In genomic region chr5:63634636-63635035, GRCm38 (mm10) we compare ENCODE assay signal across 28 mouse cellular contexts. TPM values are rescaled to one million over a fixed set of nuclear protein-coding genes. Genes with fewer than 3 reads are reported as not detected.
DNase-seq lines count a peak whose midpoint lies in the region; ATAC-seq lines count a peak whose summit lies in the region.
"Had no signal": no experiment of that assay in that cellular context is flagged by ENCODE, and none has a peak within 500 bp of the region (broad histone marks: within the 10 kb centered on the region; RNA-seq: fewer than 3 reads in every experiment).

No protein-coding gene starts in this region.

- no peaks in the 10 kb centered on the region for H3K27me3 ChIP-seq in embryonic facial prominence, embryonic 14.5 days (replicated peaks; ENCODE audit: control insufficient read depth, insufficient read depth, low read length)
- H3K27me3 ChIP-seq in embryonic facial prominence, embryonic 10.5 days (replicated peaks; ENCODE audit: low read depth, poor library complexity, severe bottlenecking), result no peaks in the 10 kb centered on the region
- H3K27me3 ChIP-seq in kidney, embryonic 14.5 days (ENCODE audit: control insufficient read depth, insufficient read depth, low read length), result no peaks in the 10 kb centered on the region
- H3K27me3 ChIP-seq: forebrain, embryonic 15.5 days; heart, embryonic 12.5 days; hindbrain, embryonic 13.5 days; intestine, embryonic 15.5 days; kidney, embryonic 15.5 days; limb, embryonic 12.5 days; liver, embryonic 13.5 days; megakaryocyte, embryonic 14.5 days; midbrain, embryonic 15.5 days had no signal

- no peak overlapping the region for H3K27ac ChIP-seq in embryonic facial prominence, embryonic 14.5 days (replicated peaks; ENCODE audit: low read depth, low read length)
- no peak overlapping the region for H3K27ac ChIP-seq in embryonic facial prominence, embryonic 10.5 days (replicated peaks)
- H3K27ac ChIP-seq in kidney, embryonic 14.5 days (ENCODE audit: low read depth, low read length), result no peak overlapping the region
- H3K27ac ChIP-seq: forebrain, embryonic 15.5 days; gastrocnemius, adult 2 months; hindbrain, embryonic 13.5 days; intestine, embryonic 15.5 days; kidney, embryonic 15.5 days; layer of hippocampus, adult 2 months; left cerebral cortex, adult 2 months; limb, embryonic 12.5 days; liver, embryonic 13.5 days; midbrain, embryonic 15.5 days had no signal

- H3K9ac ChIP-seq in embryonic facial prominence, embryonic 14.5 days (ENCODE audit: low read depth, low read length), result no peak overlapping the region
- no peak overlapping the region for H3K9ac ChIP-seq in kidney, embryonic 14.5 days (ENCODE audit: low read depth, low read length)
- H3K9ac ChIP-seq: forebrain, embryonic 15.5 days; heart, embryonic 12.5 days; hindbrain, embryonic 13.5 days; intestine, embryonic 15.5 days; kidney, embryonic 15.5 days; limb, embryonic 12.5 days; liver, embryonic 13.5 days; midbrain, embryonic 15.5 days had no signal

- DNase-seq in embryonic facial prominence, embryonic 14.5 days (ENCODE audit: low spot score), result peak; percentile 63
- no peak for DNase-seq in embryonic facial prominence, embryonic 10.5 days (ENCODE audit: low spot score)
- peak; percentile 10 to 14 for DNase-seq in kidney, postnatal 4 days
- peak; percentile 48 for DNase-seq in right cerebral cortex, adult 18-20 months
- no peak for DNase-seq in right cerebral cortex, postnatal 25 days
- no peak for DNase-seq in layer of hippocampus, postnatal 14 days (ENCODE audit: low spot score in 2 of 2)
- DNase-seq: adrenal gland, postnatal 14 days; gastrocnemius, adult 2 months; heart, postnatal 14 days; liver, embryonic 13.5 days; thymus, postnatal 36 days had no signal

- H3K4me1 ChIP-seq in embryonic facial prominence, embryonic 14.5 days (ENCODE audit: control insufficient read depth, insufficient read depth, low read length), result no peaks in the 10 kb centered on the region
- H3K4me1 ChIP-seq in embryonic facial prominence, embryonic 10.5 days, result no peaks in the 10 kb centered on the region
- no peaks in the 10 kb centered on the region for H3K4me1 ChIP-seq in kidney, embryonic 14.5 days (ENCODE audit: control insufficient read depth, insufficient read depth, low read length)
- H3K4me1 ChIP-seq: forebrain, embryonic 15.5 days; heart, embryonic 12.5 days; hindbrain, embryonic 13.5 days; intestine, embryonic 15.5 days; kidney, embryonic 15.5 days; limb, embryonic 12.5 days; liver, embryonic 13.5 days; megakaryocyte, embryonic 14.5 days; midbrain, embryonic 15.5 days had no signal

- H3K4me3 ChIP-seq in embryonic facial prominence, embryonic 14.5 days (ENCODE audit: low read depth, low read length), result no peak overlapping the region
- no peak overlapping the region for H3K4me3 ChIP-seq in embryonic facial prominence, embryonic 10.5 days
- H3K4me3 ChIP-seq in kidney, embryonic 14.5 days (ENCODE audit: low read length), result no peak overlapping the region
- H3K4me3 ChIP-seq: erythroblast, embryonic 14.5 days; forebrain, embryonic 15.5 days; gastrocnemius, adult 2 months; heart, embryonic 12.5 days; hindbrain, embryonic 13.5 days; intestine, embryonic 15.5 days; kidney, embryonic 15.5 days; layer of hippocampus, adult 2 months; left cerebral cortex, adult 2 months; limb, embryonic 12.5 days; liver, embryonic 13.5 days; megakaryocyte, embryonic 14.5 days; midbrain, embryonic 15.5 days had no signal

- no peaks in the 10 kb centered on the region for H3K9me3 ChIP-seq in embryonic facial prominence, embryonic 14.5 days (ENCODE audit: control insufficient read depth, low read length)
- no peaks in the 10 kb centered on the region for H3K9me3 ChIP-seq in embryonic facial prominence, embryonic 10.5 days
- H3K9me3 ChIP-seq in kidney, embryonic 14.5 days (ENCODE audit: control insufficient read depth, low read length), result no peaks in the 10 kb centered on the region
- H3K9me3 ChIP-seq: forebrain, embryonic 15.5 days; heart, embryonic 12.5 days; hindbrain, embryonic 13.5 days; intestine, embryonic 15.5 days; kidney, embryonic 15.5 days; limb, embryonic 12.5 days; liver, embryonic 13.5 days; megakaryocyte, embryonic 14.5 days; midbrain, embryonic 15.5 days had no signal

- ATAC-seq in embryonic facial prominence, embryonic 14.5 days (ENCODE audit: low read depth), result no peak
- no peak for ATAC-seq in kidney, embryonic 14.5 days (ENCODE audit: low FRiP score, low TSS enrichment)
- ATAC-seq: activated CD4-positive, CD25-positive, alpha-beta regulatory T cell, adult 4 months; forebrain, embryonic 15.5 days; intestine, embryonic 15.5 days; midbrain, embryonic 15.5 days had no signal

- H3K36me3 ChIP-seq in embryonic facial prominence, embryonic 14.5 days (ENCODE audit: control insufficient read depth, insufficient read depth, low read length), result no peaks in the 10 kb centered on the region
- no peaks in the 10 kb centered on the region for H3K36me3 ChIP-seq in embryonic facial prominence, embryonic 10.5 days (replicated peaks)
- no peaks in the 10 kb centered on the region for H3K36me3 ChIP-seq in kidney, embryonic 14.5 days (ENCODE audit: control insufficient read depth, insufficient read depth, low read length)
- H3K36me3 ChIP-seq: forebrain, embryonic 15.5 days; G1E; heart, embryonic 12.5 days; hindbrain, embryonic 13.5 days; intestine, embryonic 15.5 days; kidney, embryonic 15.5 days; limb, embryonic 12.5 days; liver, embryonic 13.5 days; midbrain, embryonic 15.5 days had no signal

- 46% methylated on average over 2 of the region's 2 CpGs for WGBS in embryonic facial prominence, embryonic 14.5 days
- 71% methylated on average over 2 of the region's 2 CpGs for WGBS in embryonic facial prominence, embryonic 10.5 days
- 54% methylated on average over 2 of the region's 2 CpGs for WGBS in kidney, embryonic 14.5 days

- H3K4me2 ChIP-seq in embryonic facial prominence, embryonic 14.5 days (ENCODE audit: low read depth, low read length), result no peak overlapping the region
- H3K4me2 ChIP-seq in kidney, embryonic 14.5 days (replicated peaks; ENCODE audit: low read depth, low read length), result no peak overlapping the region
- H3K4me2 ChIP-seq: forebrain, embryonic 15.5 days; heart, embryonic 12.5 days; hindbrain, embryonic 13.5 days; intestine, embryonic 15.5 days; kidney, embryonic 15.5 days; limb, embryonic 12.5 days; liver, embryonic 13.5 days; midbrain, embryonic 15.5 days had no signal

RNA-seq across cellular contexts. Expression of gene Nwd2, which starts 14.3 kb away (rescaled TPM):
- polyA plus RNA-seq in embryonic facial prominence, embryonic 14.5 days (2014; fragmentation: Nextera tagmentation; extraction: Ambion mirVana), result 1.4 and 1.5 TPM in 2 replicates
- polyA plus RNA-seq in embryonic facial prominence, embryonic 10.5 days (2016; fragmentation: Nextera tagmentation; extraction: Ambion mirVana), result 0.77 and 0.80 TPM in 2 replicates
- 0.81 and 0.99 TPM in 2 replicates for polyA plus RNA-seq in kidney, embryonic 14.5 days (2014; fragmentation: Nextera tagmentation; extraction: Ambion mirVana)
- total RNA-seq in layer of hippocampus, postnatal 14 days (2021), result 10 to 100 TPM; 24.3 to 30.8 TPM
- total RNA-seq: common myeloid progenitor, adult 5-6 weeks; gastrocnemius, adult 2 months; heart, postnatal 14 days; neutrophil, adult 5-6 weeks had no signal
- polyA plus RNA-seq: erythroblast, embryonic 14.5 days; G1E; gonadal fat pad, adult 2 months had no signal

Comparison
In these comparisons a context has a peak if more than half of its experiments do, and no peak if none do; other contexts are left out.
1. DNase-seq: peak in embryonic facial prominence, embryonic 14.5 days (single experiment), kidney, postnatal 4 days (2 of 2) and right cerebral cortex, adult 18-20 months (single experiment); none in embryonic facial prominence, embryonic 10.5 days (single experiment), right cerebral cortex, postnatal 25 days (single experiment) and layer of hippocampus, postnatal 14 days (0 of 2).